Comparison of ENCODE assay signal across 8 mouse cellular contexts in the genomic region with DNA sequence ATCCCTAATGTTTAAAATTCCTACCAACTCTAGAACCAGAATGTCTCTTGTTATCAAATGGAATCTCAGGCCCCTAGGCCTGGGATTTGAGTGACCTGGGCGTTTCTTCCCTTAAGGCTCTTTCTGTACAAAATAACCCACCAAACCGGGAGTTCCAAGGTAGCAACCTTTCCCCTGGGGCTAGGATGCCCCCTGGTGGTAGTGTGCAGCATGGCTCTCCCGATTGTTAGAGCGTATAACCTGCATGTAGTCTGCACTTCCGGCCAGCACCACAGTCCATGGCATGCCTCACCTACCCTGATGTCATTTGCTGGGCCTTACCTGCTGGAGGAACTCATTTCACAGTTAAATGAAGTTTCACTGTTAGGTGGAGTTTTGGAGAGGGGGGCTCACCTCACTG. TPM values are rescaled to one million over a fixed set of nuclear protein-coding genes. Genes with fewer than 3 reads are reported as not detected.
DNase-seq lines count a peak whose midpoint lies in the region; ATAC-seq lines count a peak whose summit lies in the region.

No protein-coding gene starts in this region.

- no peak overlapping the region for H3K4me3 ChIP-seq in hindbrain, embryonic 11.5 days (ENCODE audit: low read depth, low read length)
- H3K4me3 ChIP-seq in hindbrain, embryonic 16.5 days (ENCODE audit: low read length): no peak overlapping the region
- H3K4me3 ChIP-seq in midbrain, embryonic 16.5 days (ENCODE audit: low read depth, low read length): no peak overlapping the region

- H3K9ac ChIP-seq in hindbrain, embryonic 11.5 days (ENCODE audit: low read depth, low read length): no peak overlapping the region
- H3K9ac ChIP-seq in hindbrain, embryonic 16.5 days (ENCODE audit: low read depth, low read length): no peak overlapping the region
- no peak overlapping the region for H3K9ac ChIP-seq in midbrain, embryonic 16.5 days (ENCODE audit: low read depth, low read length)

- peaks cover 3% of the 10 kb centered on the region for H3K27me3 ChIP-seq in hindbrain, embryonic 11.5 days (ENCODE audit: control insufficient read depth, insufficient read depth, low read length)
- H3K27me3 ChIP-seq in hindbrain, embryonic 16.5 days (replicated peaks; ENCODE audit: control insufficient read depth, insufficient read depth, low read length): no peaks in the 10 kb centered on the region
- H3K27me3 ChIP-seq in midbrain, embryonic 16.5 days (ENCODE audit: control insufficient read depth, insufficient read depth, low read depth, low read length): 0 out of 2 replicates have a peak, but pooled peaks cover 3% of the 10 kb centered on the region

- no peaks in the 10 kb centered on the region for H3K9me3 ChIP-seq in hindbrain, embryonic 11.5 days (ENCODE audit: control insufficient read depth, low read length)
- H3K9me3 ChIP-seq in hindbrain, embryonic 16.5 days (ENCODE audit: control insufficient read depth, low read length): peaks cover 3% of the 10 kb centered on the region; the same call in 1 of the 2 replicates
- H3K9me3 ChIP-seq in midbrain, embryonic 16.5 days (replicated peaks; ENCODE audit: control insufficient read depth, low read length, poor library complexity, severe bottlenecking): peaks cover 2% of the 10 kb centered on the region

- no peak for ATAC-seq in hindbrain, embryonic 11.5 days (ENCODE audit: low FRiP score)
- ATAC-seq in hindbrain, embryonic 16.5 days: no peak
- ATAC-seq in neutrophil, adult 5-6 weeks (ENCODE audit: extremely low read depth, insufficient number of reproducible peaks, low FRiP score, poor library complexity, severe bottlenecking): peak; percentile 29; the same call in 1 of the 2 replicates
- no peak for ATAC-seq in midbrain, embryonic 16.5 days

- H3K4me1 ChIP-seq in hindbrain, embryonic 11.5 days (replicated peaks; ENCODE audit: control insufficient read depth, insufficient read depth, low read length): no peaks in the 10 kb centered on the region
- H3K4me1 ChIP-seq in hindbrain, embryonic 16.5 days (ENCODE audit: control insufficient read depth, insufficient read depth, low read depth, low read length): no peaks in the 10 kb centered on the region
- H3K4me1 ChIP-seq in midbrain, embryonic 16.5 days (ENCODE audit: control insufficient read depth, insufficient read depth, low read length): no peaks in the 10 kb centered on the region

- H3K4me2 ChIP-seq in hindbrain, embryonic 11.5 days (replicated peaks; ENCODE audit: low read depth, low read length): no peak overlapping the region
- no peak overlapping the region for H3K4me2 ChIP-seq in hindbrain, embryonic 16.5 days (ENCODE audit: low read length)
- no peak overlapping the region for H3K4me2 ChIP-seq in midbrain, embryonic 16.5 days (ENCODE audit: low read length)

- H3K27ac ChIP-seq in hindbrain, embryonic 11.5 days (ENCODE audit: low read depth, low read length): no peak overlapping the region
- no peak overlapping the region for H3K27ac ChIP-seq in hindbrain, embryonic 16.5 days (ENCODE audit: low read depth, low read length)
- H3K27ac ChIP-seq in midbrain, embryonic 16.5 days (ENCODE audit: low read length): no peak overlapping the region

- peak; percentile 47 for DNase-seq in hindbrain, embryonic 11.5 days (ENCODE audit: low spot score)
- DNase-seq in B cell, adult 2 months: peak; percentile 70 to 71
- DNase-seq in WW6 (ENCODE audit: low read depth, low spot score): peak; percentile 65
- DNase-seq in kidney, postnatal 4 days: peak; percentile 40 to 54
- no peak for DNase-seq in cerebellum, adult 18-20 months

- 67% methylated on average over 5 of the region's 5 CpGs for WGBS in hindbrain, embryonic 11.5 days
- 64% methylated on average over 5 of the region's 5 CpGs for WGBS in hindbrain, embryonic 16.5 days
- WGBS in midbrain, embryonic 16.5 days: 63% methylated on average over 5 of the region's 5 CpGs

- H3K36me3 ChIP-seq in hindbrain, embryonic 11.5 days (ENCODE audit: control insufficient read depth, insufficient read depth, low read length): no peaks in the 10 kb centered on the region
- H3K36me3 ChIP-seq in hindbrain, embryonic 16.5 days (ENCODE audit: control insufficient read depth, insufficient read depth, low read length): no peaks in the 10 kb centered on the region
- H3K36me3 ChIP-seq in midbrain, embryonic 16.5 days (ENCODE audit: control insufficient read depth, insufficient read depth, low read length): no peaks in the 10 kb centered on the region

RNA-seq across cellular contexts. Expression of gene Sec14l2, which starts 0.7 kb away (rescaled TPM):
- 1.7 and 2.1 TPM in 2 replicates for polyA plus RNA-seq in hindbrain, embryonic 11.5 days (2014; fragmentation: Nextera tagmentation; extraction: Ambion mirVana)
- 6.6 and 7.0 TPM in 2 replicates for polyA plus RNA-seq in hindbrain, embryonic 16.5 days (2015; fragmentation: Nextera tagmentation; extraction: Ambion mirVana)
- total RNA-seq in neutrophil, adult 5-6 weeks (2017): 0.47 TPM in 1 of 2 replicates, not detected in the other
- 4.2 and 4.8 TPM in 2 replicates for polyA plus RNA-seq in midbrain, embryonic 16.5 days (2015; fragmentation: Nextera tagmentation; extraction: Ambion mirVana)

RNA-seq across cellular contexts. Expression of gene Rnf215, which starts 11.1 kb away (rescaled TPM):
- polyA plus RNA-seq in hindbrain, embryonic 11.5 days (2014; fragmentation: Nextera tagmentation; extraction: Ambion mirVana): 24.8 and 31.8 TPM in 2 replicates
- 50.0 and 52.4 TPM in 2 replicates for polyA plus RNA-seq in hindbrain, embryonic 16.5 days (2015; fragmentation: Nextera tagmentation; extraction: Ambion mirVana)
- 32.2 and 39.6 TPM in 2 replicates for total RNA-seq in neutrophil, adult 5-6 weeks (2017)
- 52.0 and 53.6 TPM in 2 replicates for polyA plus RNA-seq in midbrain, embryonic 16.5 days (2015; fragmentation: Nextera tagmentation; extraction: Ambion mirVana)

RNA-seq across cellular contexts. Expression of gene Mtfp1, which starts 28.7 kb away (rescaled TPM):
- polyA plus RNA-seq in hindbrain, embryonic 11.5 days (2014; fragmentation: Nextera tagmentation; extraction: Ambion mirVana): 5.7 and 6.2 TPM in 2 replicates
- 14.6 and 15.7 TPM in 2 replicates for polyA plus RNA-seq in hindbrain, embryonic 16.5 days (2015; fragmentation: Nextera tagmentation; extraction: Ambion mirVana)
- total RNA-seq in neutrophil, adult 5-6 weeks (2017): 1.8 TPM in 1 of 2 replicates, not detected in the other
- polyA plus RNA-seq in midbrain, embryonic 16.5 days (2015; fragmentation: Nextera tagmentation; extraction: Ambion mirVana): 12.8 and 14.4 TPM in 2 replicates

RNA-seq across cellular contexts. Expression of gene Ccdc157, which starts 36.2 kb away (rescaled TPM):
- 2.7 and 3.5 TPM in 2 replicates for polyA plus RNA-seq in hindbrain, embryonic 11.5 days (2014; fragmentation: Nextera tagmentation; extraction: Ambion mirVana)
- polyA plus RNA-seq in hindbrain, embryonic 16.5 days (2015; fragmentation: Nextera tagmentation; extraction: Ambion mirVana): 9.1 and 10.9 TPM in 2 replicates
- total RNA-seq in neutrophil, adult 5-6 weeks (2017): 3.6 and 5.0 TPM in 2 replicates
- 9.1 and 10.9 TPM in 2 replicates for polyA plus RNA-seq in midbrain, embryonic 16.5 days (2015; fragmentation: Nextera tagmentation; extraction: Ambion mirVana)

RNA-seq across cellular contexts. Expression of gene Sf3a1, which starts 36.2 kb away (rescaled TPM):
- polyA plus RNA-seq in hindbrain, embryonic 11.5 days (2014; fragmentation: Nextera tagmentation; extraction: Ambion mirVana): 80.7 and 81.1 TPM in 2 replicates
- 38.7 and 52.4 TPM in 2 replicates for polyA plus RNA-seq in hindbrain, embryonic 16.5 days (2015; fragmentation: Nextera tagmentation; extraction: Ambion mirVana)
- total RNA-seq in neutrophil, adult 5-6 weeks (2017): 26.0 and 26.3 TPM in 2 replicates
- polyA plus RNA-seq in midbrain, embryonic 16.5 days (2015; fragmentation: Nextera tagmentation; extraction: Ambion mirVana): 53.8 and 54.0 TPM in 2 replicates

Comparison
In these comparisons a context has a peak if more than half of its experiments do, and no peak if none do; other contexts are left out.
1. DNase-seq: peak in hindbrain, embryonic 11.5 days (single experiment), B cell, adult 2 months (2 of 2), WW6 (single experiment) and kidney, postnatal 4 days (2 of 2); none in cerebellum, adult 18-20 months (0 of 2).